Mouse (Mus musculus) forebrain, postnatal 0 days (tissue): ENCODE data around the gene Syt14. TPM values are rescaled to one million over a fixed set of nuclear protein-coding genes. Genes with fewer than 3 reads are reported as not detected.

Experiments
- ATAC-seq: fragments of 200-750 bp; cut with Nextera tagmentation; 2 replicates; pipeline ENCODE4 v1.8.0; 2017; ENCODE audit warnings: mild to moderate bottlenecking, moderate library complexity
- DNase-seq: peaks from one replicate; pipeline ENCODE4 v3.0.0-alpha.2; 2015
- H3K27ac ChIP-seq: fragments of 300-500 bp; sonication (generic); 2 replicates; pipeline ENCODE4 v1.5.1; 2014; ENCODE audit warnings: low read depth, mild to moderate bottlenecking, antibody characterized with exemption, low read length, moderate library complexity, mixed read lengths
- H3K27me3 ChIP-seq: fragments of 300-500 bp; sonication (generic); 2 replicates; pipeline ENCODE4 v1.6.1; 2014; ENCODE audit warnings: mild to moderate bottlenecking, low read length, mixed read lengths; ENCODE audit not compliant: insufficient read depth
- H3K36me3 ChIP-seq: fragments of 300-500 bp; sonication (generic); 2 replicates; pipeline ENCODE4 v1.6.1; 2014; ENCODE audit warnings: mild to moderate bottlenecking, moderate library complexity; ENCODE audit not compliant: insufficient read depth
- H3K4me1 ChIP-seq: fragments of 300-500 bp; sonication (generic); 2 replicates; pipeline ENCODE4 v1.6.1; 2014; ENCODE audit warnings: antibody characterized with exemption; ENCODE audit not compliant: insufficient read depth
- H3K4me2 ChIP-seq: fragments of 300-500 bp; sonication (generic); 2 replicates; pipeline ENCODE4 v1.6.1; 2014; ENCODE audit warnings: low read depth, mild to moderate bottlenecking, moderate library complexity
- H3K4me3 ChIP-seq: fragments of 300-500 bp; sonication (generic); 2 replicates; pipeline ENCODE4 v1.5.1; 2014; ENCODE audit warnings: low read depth, low read length, mixed read lengths
- H3K9ac ChIP-seq: fragments of 300-500 bp; sonication (generic); 2 replicates; pipeline ENCODE4 v1.6.1; 2014; ENCODE audit warnings: mild to moderate bottlenecking
- H3K9me3 ChIP-seq: fragments of 300-500 bp; sonication (generic); 2 replicates; pipeline ENCODE4 v1.6.1; 2016; ENCODE audit warnings: low read length
- CTCF ChIP-seq: sonication (generic); IDR thresholded peaks from 2 replicates; pipeline ENCODE4 v1.5.1; 2016; ENCODE audit warnings: antibody characterized with exemption, control low read depth, low read depth
- WGBS: fragments of 180-500 bp; shearing (Covaris S2); extraction: QIAGEN DNeasy Blood & Tissue Kit; methylation state at CpG from one replicate; pipeline ENCODE4 v1.1.7; 2014; 5-methylcytosine and 5-hydroxymethylcytosine counted together
- polyA plus RNA-seq: library from polyadenylated mRNA; unstranded; fragments of >200 nt; fragmentation: Nextera tagmentation; extraction: Ambion mirVana; gene quantifications from 2 replicates; pipeline ENCODE4 v1.2.1, GENCODE M21; 2015
- total RNA-seq: library from RNA; depleted of rRNA; stranded (reverse); fragments of >200 nt; gene quantifications from 2 replicates; pipeline ENCODE4 v1.2.3, GENCODE M21; 2014

The Syt14 gene
- total and polyA plus RNA-seq, 2 experiments from 2014 or later = 4.6 to 16.7 TPM

GRCm38 (mm10) chr1:192856411-192856810 lies 179.2 kb downstream of the Syt14 start:
- DNase-seq = peak; percentile 40
- Histone ChIP-seq H3K4me2 (peak overlapping the region; percentile 90), H3K36me3 (no peaks in the 10 kb centered on the region), H3K27ac (no peak overlapping the region; the same call in 1 of the 2 replicates), H3K27me3 (no peaks in the 10 kb centered on the region), H3K4me1 (peaks cover 29% of the 10 kb centered on the region), H3K4me3 (peak overlapping the region; percentile 91; the same call in 1 of the 2 replicates), H3K9ac (no peak overlapping the region), H3K9me3 (no peaks in the 10 kb centered on the region)
- TF ChIP-seq CTCF = peak; percentile 3; the same call in 1 of the 2 replicates
- WGBS = 10% methylated on average over 10 of the region's 10 CpGs
- ATAC-seq = no peak

GRCm38 (mm10) chr1:192855474-192856230 lies 179.9 kb downstream of the Syt14 start, which contains the start of gene Sertad4:
Sertad4 (minus strand) TSS chr1:192855756.
- peaks cover 35% of the 10 kb centered on the region for H3K4me1 ChIP-seq
- peak; percentile 73 for ATAC-seq
- peak within 1 kb of the TSS; percentile 91 for H3K4me3 ChIP-seq
- peaks cover 2% of the 10 kb centered on the region; the same call in 1 of the 2 replicates for H3K36me3 ChIP-seq
- TF ChIP-seq CTCF = no peak
- H3K27me3 ChIP-seq = no peaks in the 10 kb centered on the region
- DNase-seq = peak; percentile 82
- WGBS = under 1% methylated on average over 64 of the region's 75 CpGs
- H3K9me3 ChIP-seq = no peaks in the 10 kb centered on the region
- H3K9ac ChIP-seq = peak within 1 kb of the TSS; percentile 96
- H3K27ac ChIP-seq = peak within 1 kb of the TSS; percentile 96
- H3K4me2 ChIP-seq = peak within 1 kb of the TSS; percentile 90

- Histone ChIP-seq H3K4me3 (peak overlapping the region; percentile 91), H3K9ac (peak overlapping the region; percentile 96), H3K27me3 (no peaks in the 10 kb centered on the region), H3K4me1 (peaks cover 35% of the 10 kb centered on the region), H3K27ac (peak overlapping the region; percentile 96), H3K36me3 (peaks cover 6% of the 10 kb centered on the region; the same call in 1 of the 2 replicates), H3K4me2 (peak overlapping the region; percentile 90), H3K9me3 (no peaks in the 10 kb centered on the region)
- TF ChIP-seq CTCF = peak; percentile 46
- ATAC-seq (peak; percentile 48), DNase-seq (peak; percentile 54)
- WGBS = 1% methylated on average over 41 of the region's 45 CpGs
These were observed 180.7 kb downstream of the Syt14 start for GRCm38 (mm10) chr1:192854819-192855271.

DNA sequence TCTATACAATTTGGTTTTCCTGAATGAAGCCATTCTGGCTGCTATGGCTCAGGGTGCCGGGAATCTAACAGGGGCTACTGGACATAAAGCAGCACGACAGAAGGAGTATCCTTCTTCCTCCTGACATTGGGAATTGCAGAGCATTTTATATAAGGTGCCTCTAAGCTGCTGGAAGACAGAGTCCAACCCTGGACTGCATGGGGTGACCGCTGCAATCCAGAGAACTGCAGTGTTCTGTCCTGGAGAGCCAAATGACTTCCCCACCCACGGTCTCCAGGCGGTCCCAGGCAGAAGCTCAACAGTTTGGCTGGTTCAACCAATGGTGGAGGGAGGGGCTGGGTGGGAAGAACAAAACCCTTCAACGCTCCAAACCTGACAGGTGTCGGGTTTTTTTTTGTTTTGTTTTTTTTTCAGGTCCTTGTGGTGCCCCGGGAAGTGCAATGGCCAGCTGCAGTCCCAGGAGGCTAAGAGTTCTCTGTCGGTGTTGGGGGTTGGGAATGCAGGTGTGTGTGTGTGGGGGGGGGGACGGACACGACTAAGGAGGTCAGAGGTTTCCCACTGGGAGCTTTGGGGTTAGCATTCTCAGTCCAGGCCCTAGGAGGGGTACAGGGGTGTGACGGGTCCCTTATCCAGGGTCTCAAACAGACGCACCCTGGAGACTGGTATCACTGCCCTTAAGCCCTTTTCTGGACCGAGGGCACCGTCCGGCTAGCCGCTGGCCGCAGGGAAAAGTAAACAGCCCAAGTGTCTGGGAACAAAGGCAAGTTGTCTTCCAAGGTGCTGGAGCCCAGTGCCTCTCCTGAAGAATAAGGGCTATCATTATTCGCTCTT lies 181.4 kb downstream of the Syt14 start:
- Histone ChIP-seq H3K4me3 (peak overlapping the region; percentile 91), H3K27me3 (no peaks in the 10 kb centered on the region), H3K9me3 (no peaks in the 10 kb centered on the region), H3K4me1 (peaks cover 35% of the 10 kb centered on the region), H3K4me2 (peak overlapping the region; percentile 90), H3K27ac (peak overlapping the region; percentile 96), H3K9ac (peak overlapping the region; percentile 96), H3K36me3 (peaks cover 12% of the 10 kb centered on the region)
- no peak for DNase-seq
- ATAC-seq = no peak
- no peak for TF ChIP-seq CTCF
- 5% methylated on average over 19 of the region's 19 CpGs for WGBS

GRCm38 (mm10) chr1:192853429-192853828 lies 182.1 kb downstream of the Syt14 start:
- Histone ChIP-seq H3K9ac (peak overlapping the region; percentile 25; the same call in 1 of the 2 replicates), H3K4me1 (peaks cover 35% of the 10 kb centered on the region), H3K4me3 (peak overlapping the region; percentile 91), H3K27me3 (no peaks in the 10 kb centered on the region), H3K36me3 (peaks cover 20% of the 10 kb centered on the region), H3K4me2 (peak overlapping the region; percentile 90), H3K27ac (no peak overlapping the region), H3K9me3 (no peaks in the 10 kb centered on the region)
- TF ChIP-seq CTCF = no peak
- no peak for ATAC-seq
- no peak for DNase-seq
- 42% methylated on average over 2 of the region's 2 CpGs for WGBS

- no peak for TF ChIP-seq CTCF
- Histone ChIP-seq H3K9me3 (no peaks in the 10 kb centered on the region), H3K27me3 (no peaks in the 10 kb centered on the region), H3K27ac (no peak overlapping the region), H3K4me1 (peaks cover 35% of the 10 kb centered on the region), H3K9ac (peak overlapping the region; percentile 6), H3K36me3 (peaks cover 30% of the 10 kb centered on the region), H3K4me3 (no peak overlapping the region), H3K4me2 (peak overlapping the region; percentile 90)
- DNase-seq = no peak
- no peak for ATAC-seq
These were observed 183.5 kb downstream of the Syt14 start for GRCm38 (mm10) chr1:192852047-192852446.
